Mouse (Mus musculus): ENCODE results near the gene Il10ra. TPM values are rescaled to one million over a fixed set of nuclear protein-coding genes. Genes with fewer than 3 reads are reported as not detected.

Gene Il10ra
- 1.0 and 1.1 TPM in 2 replicates for polyA plus RNA-seq (2015; fragmentation: Nextera tagmentation; extraction: Ambion mirVana)

DNA sequence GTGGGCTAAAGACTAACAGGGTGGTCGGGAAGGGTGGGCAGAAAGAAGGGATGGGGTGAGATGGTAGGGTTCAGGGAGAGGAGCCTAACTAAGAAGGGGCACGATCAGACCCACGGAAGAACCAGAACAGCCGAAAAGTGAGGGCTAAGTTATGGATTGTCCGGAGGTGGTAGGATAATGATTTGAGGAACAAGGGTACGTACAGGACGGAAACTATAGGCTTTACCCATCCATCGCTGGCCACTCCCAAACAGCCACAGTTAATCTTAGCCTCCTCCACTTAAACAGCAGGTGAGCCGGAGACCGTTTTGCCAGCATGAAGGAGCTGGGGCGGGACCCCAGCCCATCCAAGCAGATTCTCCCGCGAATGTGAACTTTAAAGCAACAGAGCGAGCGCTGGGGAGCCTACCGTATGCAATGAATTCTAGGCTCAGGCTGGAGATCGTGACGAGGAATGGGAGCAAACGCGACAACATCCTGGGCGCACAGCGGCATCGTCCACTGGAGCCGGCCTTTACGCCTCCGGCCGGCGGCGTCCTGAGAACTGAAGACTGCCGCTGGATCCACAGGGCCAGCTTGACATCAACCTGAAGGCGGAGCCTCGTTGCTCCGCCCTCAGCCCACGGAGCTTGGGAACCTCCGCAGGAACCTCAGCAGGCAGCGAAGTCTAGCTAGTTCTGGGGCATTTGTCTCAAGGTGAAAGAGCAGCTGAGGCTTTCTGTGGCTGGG, at the start of gene Il10ra:
Gene Il10ra (minus strand): TSS at position 553 of the 729 bp plus-strand sequence.
- H3K27ac ChIP-seq (replicated peaks), result no peak within 1 kb of the TSS
- WGBS, result 7% methylated on average over 36 of the region's 36 CpGs
- ATAC-seq (ENCODE audit: low FRiP score, low TSS enrichment), result no peak

DNA sequence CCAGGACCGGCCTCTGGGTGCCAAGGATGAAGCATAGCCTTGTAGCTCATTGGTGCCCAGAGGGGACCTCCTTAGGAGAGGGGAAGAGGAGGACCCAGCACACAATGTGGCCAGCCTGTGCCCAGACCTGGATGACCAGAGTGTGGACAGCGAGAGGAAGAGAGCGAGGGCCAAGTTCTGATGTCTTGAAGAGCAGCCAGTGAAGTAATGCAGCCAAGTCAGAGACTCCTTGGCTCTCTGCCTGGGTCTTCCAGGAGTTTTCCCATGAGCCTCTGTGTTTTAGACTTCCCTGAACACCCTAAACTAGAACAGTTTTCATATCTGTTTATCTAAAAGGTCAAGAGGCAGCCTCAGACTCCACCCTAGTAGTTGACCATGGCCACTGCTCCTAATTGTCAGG, 48.7 kb upstream of the Il10ra start:
- H3K36me3 ChIP-seq (ENCODE audit: control insufficient read depth, insufficient read depth, low read length), result no peaks in the 10 kb centered on the region
- H3K27me3 ChIP-seq (ENCODE audit: control insufficient read depth, insufficient read depth, low read length), result no peaks in the 10 kb centered on the region
- no peaks in the 10 kb centered on the region for H3K9me3 ChIP-seq (ENCODE audit: control insufficient read depth, low read length)
- no peak overlapping the region for H3K27ac ChIP-seq (replicated peaks)
- peak; percentile 17; the same call in 1 of the 2 replicates for ATAC-seq (ENCODE audit: low FRiP score, low TSS enrichment)
- DNase-seq (ENCODE audit: low spot score), result no peak
- H3K4me3 ChIP-seq (ENCODE audit: low read depth, low read length), result no peak overlapping the region
- WGBS, result 38% methylated on average over 3 of the region's 3 CpGs
- no peak overlapping the region for H3K9ac ChIP-seq (ENCODE audit: low read length)
- no peak overlapping the region for H3K4me2 ChIP-seq (replicated peaks; ENCODE audit: low read depth)
- no peak for TF ChIP-seq EP300 (optimal IDR thresholded peaks at IDR 0.05)
- no peak for TF ChIP-seq CTCF (IDR thresholded peaks at IDR 0.05; ENCODE audit: low read depth)
- peaks cover 5% of the 10 kb centered on the region; the same call in 1 of the 2 replicates for H3K4me1 ChIP-seq (replicated peaks; ENCODE audit: control insufficient read depth, insufficient read depth)

More for the DNA sequence above, at the start of gene Il10ra:
- Histone ChIP-seq H3K9ac (ENCODE audit: low read length) (peak within 1 kb of the TSS; percentile 41; the same call in 1 of the 2 replicates), H3K4me2 (replicated peaks; ENCODE audit: low read depth) (peak within 1 kb of the TSS; percentile 51), H3K4me1 (replicated peaks; ENCODE audit: control insufficient read depth, insufficient read depth) (no peaks in the 10 kb centered on the region), H3K4me3 (ENCODE audit: low read depth, low read length) (peak within 1 kb of the TSS; percentile 33), H3K36me3 (ENCODE audit: control insufficient read depth, insufficient read depth, low read length) (no peaks in the 10 kb centered on the region), H3K27me3 (ENCODE audit: control insufficient read depth, insufficient read depth, low read length) (peaks cover 3% of the 10 kb centered on the region; the same call in 1 of the 2 replicates), H3K9me3 (ENCODE audit: control insufficient read depth, low read length) (no peaks in the 10 kb centered on the region)
- DNase-seq (ENCODE audit: low spot score), result peak; percentile 67
- TF ChIP-seq EP300 (optimal IDR thresholded peaks at IDR 0.05) (no peak), CTCF (IDR thresholded peaks at IDR 0.05; ENCODE audit: low read depth) (peak; percentile 15; the same call in 1 of the 2 replicates)

GRCm38 (mm10) chr9:45313913-45314312, 45.0 kb upstream of the Il10ra start:
- no peak overlapping the region for H3K4me3 ChIP-seq (ENCODE audit: low read depth, low read length)
- no peak for TF ChIP-seq EP300 (optimal IDR thresholded peaks at IDR 0.05)
- no peak for TF ChIP-seq CTCF (IDR thresholded peaks at IDR 0.05; ENCODE audit: low read depth)
- no peak for ATAC-seq (ENCODE audit: low FRiP score, low TSS enrichment)
- no peak overlapping the region for H3K27ac ChIP-seq (replicated peaks)
- H3K9ac ChIP-seq (ENCODE audit: low read length), result no peak overlapping the region
- no peaks in the 10 kb centered on the region for H3K36me3 ChIP-seq (ENCODE audit: control insufficient read depth, insufficient read depth, low read length)
- H3K9me3 ChIP-seq (ENCODE audit: control insufficient read depth, low read length), result no peaks in the 10 kb centered on the region
- no peaks in the 10 kb centered on the region for H3K27me3 ChIP-seq (ENCODE audit: control insufficient read depth, insufficient read depth, low read length)
- H3K4me1 ChIP-seq (replicated peaks; ENCODE audit: control insufficient read depth, insufficient read depth), result peaks cover 5% of the 10 kb centered on the region; the same call in 1 of the 2 replicates
- no peak for DNase-seq (ENCODE audit: low spot score)
- no peak overlapping the region for H3K4me2 ChIP-seq (replicated peaks; ENCODE audit: low read depth)
- WGBS, result 62% methylated on average over 3 of the region's 3 CpGs

- Histone ChIP-seq H3K27ac (replicated peaks) (no peak overlapping the region), H3K4me2 (replicated peaks; ENCODE audit: low read depth) (no peak overlapping the region), H3K36me3 (ENCODE audit: control insufficient read depth, insufficient read depth, low read length) (no peaks in the 10 kb centered on the region), H3K9ac (ENCODE audit: low read length) (no peak overlapping the region), H3K9me3 (ENCODE audit: control insufficient read depth, low read length) (no peaks in the 10 kb centered on the region), H3K4me1 (replicated peaks; ENCODE audit: control insufficient read depth, insufficient read depth) (no peaks in the 10 kb centered on the region), H3K4me3 (ENCODE audit: low read depth, low read length) (no peak overlapping the region), H3K27me3 (ENCODE audit: control insufficient read depth, insufficient read depth, low read length) (no peaks in the 10 kb centered on the region)
- TF ChIP-seq CTCF (IDR thresholded peaks at IDR 0.05; ENCODE audit: low read depth) (no peak), EP300 (optimal IDR thresholded peaks at IDR 0.05) (no peak)
- ATAC-seq (ENCODE audit: low FRiP score, low TSS enrichment) (no peak), DNase-seq (ENCODE audit: low spot score) (no peak)
- 82% methylated on average over 6 of the region's 6 CpGs for WGBS
Measured at GRCm38 (mm10) chr9:45311858-45312257, 42.9 kb upstream of the Il10ra start.

DNA sequence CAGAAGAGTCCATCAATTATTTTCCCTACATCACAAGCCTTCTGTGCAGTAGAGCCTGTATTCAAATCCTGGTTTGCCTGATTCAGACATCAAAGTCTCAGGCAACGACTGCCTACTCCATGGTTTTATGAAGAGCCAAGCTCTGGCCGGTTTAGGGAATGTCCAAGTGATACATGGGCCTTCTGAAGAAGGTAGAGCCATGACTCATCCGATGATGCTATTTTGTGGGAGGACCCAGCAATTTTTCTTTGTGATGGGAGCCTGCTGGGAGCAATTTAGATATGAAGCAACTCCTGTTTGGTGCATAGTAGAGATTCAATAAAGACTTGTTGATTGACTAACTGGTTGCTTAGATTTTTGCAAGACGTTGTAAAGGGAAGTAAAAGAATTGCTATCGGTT, 39.6 kb upstream of the Il10ra start:
- H3K4me3 ChIP-seq (ENCODE audit: low read depth, low read length), result no peak overlapping the region
- TF ChIP-seq EP300 (optimal IDR thresholded peaks at IDR 0.05), result no peak
- TF ChIP-seq CTCF (IDR thresholded peaks at IDR 0.05; ENCODE audit: low read depth), result no peak
- H3K9me3 ChIP-seq (ENCODE audit: control insufficient read depth, low read length), result no peaks in the 10 kb centered on the region
- H3K27me3 ChIP-seq (ENCODE audit: control insufficient read depth, insufficient read depth, low read length), result no peaks in the 10 kb centered on the region
- no peak for ATAC-seq (ENCODE audit: low FRiP score, low TSS enrichment)
- DNase-seq (ENCODE audit: low spot score), result no peak
- H3K36me3 ChIP-seq (ENCODE audit: control insufficient read depth, insufficient read depth, low read length), result no peaks in the 10 kb centered on the region
- WGBS, result 71% methylated on average over 5 of the region's 5 CpGs
- H3K4me1 ChIP-seq (replicated peaks; ENCODE audit: control insufficient read depth, insufficient read depth), result no peaks in the 10 kb centered on the region
- no peak overlapping the region for H3K4me2 ChIP-seq (replicated peaks; ENCODE audit: low read depth)
- H3K9ac ChIP-seq (ENCODE audit: low read length), result no peak overlapping the region
- 0 out of 2 replicates have a peak overlapping the region, but pooled peaks have one; percentile 13 for H3K27ac ChIP-seq (replicated peaks)

DNA sequence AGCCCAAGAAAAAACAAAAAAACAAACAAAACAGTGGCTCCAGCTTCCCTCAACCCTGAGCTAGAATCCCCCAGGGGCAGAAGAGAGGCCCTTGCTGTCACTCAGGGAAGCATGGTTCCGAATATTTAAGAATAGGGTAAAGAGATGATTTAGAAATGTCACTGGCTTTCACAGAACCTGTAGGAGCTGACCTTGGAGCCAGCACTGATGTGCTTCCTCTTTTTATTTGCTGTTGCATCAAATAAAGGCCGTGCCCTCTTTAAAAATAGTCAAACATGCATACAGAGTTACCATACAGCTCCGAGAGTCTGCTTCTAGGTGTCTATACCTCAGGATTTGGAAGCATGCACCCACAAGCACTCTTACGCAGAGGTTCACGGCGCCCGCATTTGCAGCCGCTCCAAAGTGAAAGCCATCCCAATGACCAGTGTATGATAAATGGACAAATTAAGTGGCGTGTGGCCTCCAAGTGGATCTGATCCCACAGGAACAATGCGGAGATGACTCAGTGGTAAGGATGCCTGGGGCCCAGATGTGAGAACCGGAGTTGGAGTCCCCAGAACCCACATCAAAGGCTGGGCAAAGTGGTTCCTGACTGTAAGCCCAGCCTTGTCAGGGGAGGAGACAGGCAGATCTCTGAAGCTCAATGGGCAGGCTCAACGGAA, 37.9 kb upstream of the Il10ra start:
- TF ChIP-seq CTCF (IDR thresholded peaks at IDR 0.05; ENCODE audit: low read depth) (no peak), EP300 (optimal IDR thresholded peaks at IDR 0.05) (no peak)
- no peaks in the 10 kb centered on the region for H3K36me3 ChIP-seq (ENCODE audit: control insufficient read depth, insufficient read depth, low read length)
- H3K27ac ChIP-seq (replicated peaks), result no peak overlapping the region
- no peak overlapping the region for H3K4me3 ChIP-seq (ENCODE audit: low read depth, low read length)
- no peak overlapping the region for H3K4me2 ChIP-seq (replicated peaks; ENCODE audit: low read depth)
- DNase-seq (ENCODE audit: low spot score), result no peak
- no peaks in the 10 kb centered on the region for H3K4me1 ChIP-seq (replicated peaks; ENCODE audit: control insufficient read depth, insufficient read depth)
- H3K9ac ChIP-seq (ENCODE audit: low read length), result no peak overlapping the region
- no peaks in the 10 kb centered on the region for H3K27me3 ChIP-seq (ENCODE audit: control insufficient read depth, insufficient read depth, low read length)
- no peak for ATAC-seq (ENCODE audit: low FRiP score, low TSS enrichment)
- 79% methylated on average over 12 of the region's 12 CpGs for WGBS
- no peaks in the 10 kb centered on the region for H3K9me3 ChIP-seq (ENCODE audit: control insufficient read depth, low read length)
